Mouse (Mus musculus): Measurements from ENCODE around the gene Wdr95. TPM values are rescaled to one million over a fixed set of nuclear protein-coding genes. Genes with fewer than 3 reads are reported as not detected.

Gene Wdr95
- polyA plus RNA-seq, 1 experiment from 2014 or later: not detected

- H3K27me3 ChIP-seq (ENCODE audit: insufficient read depth, low read length): no peaks in the 10 kb centered on the region
- H3K4me3 ChIP-seq (ENCODE audit: low read depth, low read length): no peak overlapping the region
- no peak for TF ChIP-seq CTCF (IDR thresholded peaks at IDR 0.05; ENCODE audit: low read depth)
- DNase-seq (no peak), ATAC-seq (ENCODE audit: insufficient read depth) (no peak)
- 35% methylated on average over 5 of the region's 5 CpGs for WGBS
- no peak overlapping the region for H3K4me2 ChIP-seq
- H3K9me3 ChIP-seq (ENCODE audit: low read depth, low read length): no peaks in the 10 kb centered on the region
- no peaks in the 10 kb centered on the region for H3K36me3 ChIP-seq (ENCODE audit: insufficient read depth)
- H3K27ac ChIP-seq (ENCODE audit: low read depth): no peak overlapping the region
- no peak overlapping the region for H3K9ac ChIP-seq
- H3K4me1 ChIP-seq (ENCODE audit: insufficient read depth): peaks cover 8% of the 10 kb centered on the region; the same call in 1 of the 2 replicates
These were observed 54.3 kb downstream of the Wdr95 start for GRCm38 (mm10) chr5:149582642-149583262.

- no peak overlapping the region for H3K4me2 ChIP-seq
- WGBS: 22% methylated on average over 8 of the region's 8 CpGs
- H3K4me1 ChIP-seq (ENCODE audit: insufficient read depth): peaks cover 8% of the 10 kb centered on the region; the same call in 1 of the 2 replicates
- TF ChIP-seq CTCF (IDR thresholded peaks at IDR 0.05; ENCODE audit: low read depth): no peak
- no peaks in the 10 kb centered on the region for H3K36me3 ChIP-seq (ENCODE audit: insufficient read depth)
- no peak overlapping the region for H3K9ac ChIP-seq
- H3K4me3 ChIP-seq (ENCODE audit: low read depth, low read length): no peak overlapping the region
- ATAC-seq (ENCODE audit: insufficient read depth) (no peak), DNase-seq (no peak)
- H3K27ac ChIP-seq (ENCODE audit: low read depth): no peak overlapping the region
- H3K27me3 ChIP-seq (ENCODE audit: insufficient read depth, low read length): no peaks in the 10 kb centered on the region
- no peaks in the 10 kb centered on the region for H3K9me3 ChIP-seq (ENCODE audit: low read depth, low read length)
These were observed 55.0 kb downstream of the Wdr95 start for GRCm38 (mm10) chr5:149583507-149583906.

- peak; percentile 47; the same call in 1 of the 2 replicates for ATAC-seq (ENCODE audit: insufficient read depth)
- DNase-seq: peak; percentile 59
These were observed 55.7 kb downstream of the Wdr95 start for GRCm38 (mm10) chr5:149584154-149584655.

GRCm38 (mm10) chr5:149585231-149585630, 56.8 kb downstream of the Wdr95 start:
- no peaks in the 10 kb centered on the region for H3K36me3 ChIP-seq (ENCODE audit: insufficient read depth)
- H3K9me3 ChIP-seq (ENCODE audit: low read depth, low read length): no peaks in the 10 kb centered on the region
- WGBS: 82% methylated on average over 1 of the region's 1 CpGs
- H3K4me2 ChIP-seq: no peak overlapping the region
- DNase-seq: no peak
- no peak for TF ChIP-seq CTCF (IDR thresholded peaks at IDR 0.05; ENCODE audit: low read depth)
- H3K4me1 ChIP-seq (ENCODE audit: insufficient read depth): peaks cover 8% of the 10 kb centered on the region; the same call in 1 of the 2 replicates
- no peaks in the 10 kb centered on the region for H3K27me3 ChIP-seq (ENCODE audit: insufficient read depth, low read length)
- no peak for ATAC-seq (ENCODE audit: insufficient read depth)
- no peak overlapping the region for H3K9ac ChIP-seq
- no peak overlapping the region for H3K27ac ChIP-seq (ENCODE audit: low read depth)
- H3K4me3 ChIP-seq (ENCODE audit: low read depth, low read length): no peak overlapping the region

More at GRCm38 (mm10) chr5:149584154-149584655, 55.7 kb downstream of the Wdr95 start:
- 0 out of 2 replicates have a peak overlapping the region, but pooled peaks have one; percentile 4 for H3K4me2 ChIP-seq
- peaks cover 8% of the 10 kb centered on the region; the same call in 1 of the 2 replicates for H3K4me1 ChIP-seq (ENCODE audit: insufficient read depth)
- H3K27ac ChIP-seq (ENCODE audit: low read depth): no peak overlapping the region
- no peak overlapping the region for H3K9ac ChIP-seq
- H3K4me3 ChIP-seq (ENCODE audit: low read depth, low read length): no peak overlapping the region
- TF ChIP-seq CTCF (IDR thresholded peaks at IDR 0.05; ENCODE audit: low read depth): no peak
- WGBS: 33% methylated on average over 8 of the region's 8 CpGs
- H3K27me3 ChIP-seq (ENCODE audit: insufficient read depth, low read length): no peaks in the 10 kb centered on the region
- H3K36me3 ChIP-seq (ENCODE audit: insufficient read depth): no peaks in the 10 kb centered on the region
- no peaks in the 10 kb centered on the region for H3K9me3 ChIP-seq (ENCODE audit: low read depth, low read length)

- peak; percentile 35; the same call in 1 of the 2 replicates for ATAC-seq (ENCODE audit: insufficient read depth)
- Histone ChIP-seq H3K36me3 (ENCODE audit: insufficient read depth) (no peaks in the 10 kb centered on the region), H3K27ac (ENCODE audit: low read depth) (no peak overlapping the region), H3K4me2 (no peak overlapping the region), H3K4me3 (ENCODE audit: low read depth, low read length) (no peak overlapping the region), H3K9me3 (ENCODE audit: low read depth, low read length) (no peaks in the 10 kb centered on the region), H3K27me3 (ENCODE audit: insufficient read depth, low read length) (no peaks in the 10 kb centered on the region), H3K4me1 (ENCODE audit: insufficient read depth) (peaks cover 8% of the 10 kb centered on the region; the same call in 1 of the 2 replicates), H3K9ac (no peak overlapping the region)
- WGBS: 60% methylated on average over 10 of the region's 10 CpGs
- TF ChIP-seq CTCF (IDR thresholded peaks at IDR 0.05; ENCODE audit: low read depth): no peak
- DNase-seq: peak; percentile 42
These were observed 57.4 kb downstream of the Wdr95 start for GRCm38 (mm10) chr5:149585910-149586309.

GRCm38 (mm10) chr5:149587327-149587895, 58.9 kb downstream of the Wdr95 start:
- Histone ChIP-seq H3K4me2 (no peak overlapping the region), H3K4me3 (ENCODE audit: low read depth, low read length) (no peak overlapping the region), H3K27me3 (ENCODE audit: insufficient read depth, low read length) (no peaks in the 10 kb centered on the region), H3K4me1 (ENCODE audit: insufficient read depth) (peaks cover 8% of the 10 kb centered on the region; the same call in 1 of the 2 replicates), H3K36me3 (ENCODE audit: insufficient read depth) (no peaks in the 10 kb centered on the region), H3K9me3 (ENCODE audit: low read depth, low read length) (no peaks in the 10 kb centered on the region), H3K9ac (no peak overlapping the region), H3K27ac (ENCODE audit: low read depth) (no peak overlapping the region)
- TF ChIP-seq CTCF (IDR thresholded peaks at IDR 0.05; ENCODE audit: low read depth): no peak
- 75% methylated on average over 11 of the region's 11 CpGs for WGBS
- ATAC-seq (ENCODE audit: insufficient read depth): no peak
- DNase-seq: no peak

GRCm38 (mm10) chr5:149588814-149589534, 60.5 kb downstream of the Wdr95 start:
- no peak overlapping the region for H3K9ac ChIP-seq
- H3K27ac ChIP-seq (ENCODE audit: low read depth): no peak overlapping the region
- no peak for TF ChIP-seq CTCF (IDR thresholded peaks at IDR 0.05; ENCODE audit: low read depth)

More at GRCm38 (mm10) chr5:149588814-149589534, 60.5 kb downstream of the Wdr95 start:
- ATAC-seq (ENCODE audit: insufficient read depth): no peak
- Histone ChIP-seq H3K27me3 (ENCODE audit: insufficient read depth, low read length) (no peaks in the 10 kb centered on the region), H3K4me2 (no peak overlapping the region), H3K4me1 (ENCODE audit: insufficient read depth) (peaks cover 7% of the 10 kb centered on the region; the same call in 1 of the 2 replicates), H3K36me3 (ENCODE audit: insufficient read depth) (no peaks in the 10 kb centered on the region), H3K9me3 (ENCODE audit: low read depth, low read length) (no peaks in the 10 kb centered on the region), H3K4me3 (ENCODE audit: low read depth, low read length) (no peak overlapping the region)
- no peak for DNase-seq
- 50% methylated on average over 7 of the region's 7 CpGs for WGBS

Measured in lung, embryonic 14.5 days (tissue).